Mouse (Mus musculus) cortical plate, adult 2 months (tissue): ENCODE data around the gene Rapgef2.

Experiments used
- CTCF ChIP-seq: fragments of 200-500 bp; IDR thresholded peaks from 2 replicates; pipeline ENCODE4 v1.5.1; 2011; ENCODE audit warnings: mild to moderate bottlenecking, control low read depth, low read length; ENCODE audit not compliant: insufficient read depth; ENCODE audit errors: extremely low read depth
- POLR2A ChIP-seq: fragments of 200-500 bp; IDR thresholded peaks from 2 replicates; pipeline ENCODE4 v1.6.1; 2011; ENCODE audit warnings: mild to moderate bottlenecking, low read length, control low read depth; ENCODE audit not compliant: insufficient read depth; ENCODE audit errors: extremely low read depth

DNA sequence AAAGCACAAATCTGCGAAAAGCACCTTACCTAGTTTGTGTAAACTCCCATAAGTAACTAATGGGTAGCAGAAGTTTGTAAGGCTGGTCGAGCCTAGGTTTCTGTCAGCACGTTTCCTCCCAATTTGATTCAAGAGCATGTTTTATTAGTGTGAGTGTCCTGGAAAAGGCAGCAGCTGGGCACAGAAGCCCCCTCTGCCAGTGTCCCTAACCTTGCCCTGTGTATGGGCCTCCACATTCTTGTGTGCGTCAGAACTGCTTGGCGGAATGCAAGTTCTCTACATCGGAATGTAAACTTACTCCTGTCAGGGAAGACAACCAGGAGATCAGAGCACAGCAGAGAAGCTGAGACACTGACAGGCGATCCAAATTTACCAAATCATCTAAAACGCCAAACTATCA is 106.2 kb downstream of the Rapgef2 start:
- TF ChIP-seq CTCF (no peak), POLR2A (no peak)
